Mouse (Mus musculus): Measurements from ENCODE around the gene Igsf21. TPM values are rescaled to one million over a fixed set of nuclear protein-coding genes. Genes with fewer than 3 reads are reported as not detected.

The Igsf21 gene
- total RNA-seq, 2 experiments from 2014 or later = 39.1 to 41.4 TPM

GRCm38 (mm10) chr4:139978716-139979115 lies 267.9 kb downstream of the Igsf21 start:
- TF ChIP-seq CTCF (conservative IDR thresholded peaks at IDR 0.05) = no peak

DNA sequence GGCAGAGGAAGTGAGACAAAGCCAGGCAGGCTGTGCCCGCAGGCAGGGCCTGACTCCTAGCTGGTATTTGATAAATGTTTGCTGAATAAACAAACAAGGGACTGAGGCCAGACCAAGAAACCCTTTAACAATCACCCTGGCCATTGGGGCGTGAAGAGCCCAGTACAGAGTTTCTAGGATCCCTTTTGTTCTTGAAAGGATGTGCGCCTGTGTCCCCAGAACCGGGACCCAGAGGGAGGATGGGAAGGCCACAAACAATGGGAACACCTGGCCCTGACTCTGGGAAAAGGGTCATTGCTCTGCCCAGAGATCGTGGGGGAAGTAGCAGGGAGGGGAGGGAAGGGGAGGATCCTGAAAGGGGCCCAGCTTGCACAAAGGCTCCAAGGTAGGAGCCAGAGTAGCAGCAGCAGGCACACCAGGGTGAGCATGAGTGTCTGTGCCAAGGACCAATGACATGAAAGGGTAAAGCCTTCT lies 269.2 kb downstream of the Igsf21 start:
- TF ChIP-seq CTCF (conservative IDR thresholded peaks at IDR 0.05) = no peak
- H3K4me3 ChIP-seq = no peak overlapping the region
- H3K27ac ChIP-seq = no peak overlapping the region
- no peak for DNase-seq (ENCODE audit: low spot score in 2 of 2)

More at GRCm38 (mm10) chr4:139978716-139979115, 267.9 kb downstream of the Igsf21 start:
- DNase-seq (ENCODE audit: low spot score in 2 of 2) = no peak
- Histone ChIP-seq H3K4me3 (no peak overlapping the region), H3K27ac (no peak overlapping the region)
